ENCODE assay signal across 17 mouse cellular contexts in genomic region chr11:77673428-77673991, GRCm38 (mm10). TPM values are rescaled to one million over a fixed set of nuclear protein-coding genes. Genes with fewer than 3 reads are reported as not detected.
DNase-seq lines count a peak whose midpoint lies in the region; ATAC-seq and TF ChIP-seq lines count a peak whose summit lies in the region.
"Had no signal": no experiment of that assay in that cellular context is flagged by ENCODE, and none has a peak within 500 bp of the region (broad histone marks: within the 10 kb centered on the region; RNA-seq: fewer than 3 reads in every experiment).

No protein-coding gene starts in this region.

- ATAC-seq in megakaryocyte-erythroid progenitor cell, adult 5-6 weeks (replicated peaks; ENCODE audit: low FRiP score, low TSS enrichment, poor library complexity, severe bottlenecking): 0 out of 2 replicates have a peak, but pooled peaks have one; percentile 41
- no peak for ATAC-seq in cerebellum, adult (ENCODE audit: insufficient number of reproducible peaks, low FRiP score, low TSS enrichment)
- ATAC-seq: activated CD4-positive, CD25-positive, alpha-beta regulatory T cell, adult 4 months had no signal

- H3K27me3 ChIP-seq in CH12.LX (replicated peaks): no peaks in the 10 kb centered on the region
- H3K27me3 ChIP-seq: kidney, embryonic 15.5 days; neural tube, embryonic 12.5 days had no signal

- in situ Hi-C loops in CH12.LX (cut with MboI; ENCODE audit: low pct_ligation_motif_present, low pct_unique_long_range_greater_than_20kb, low sequenced_read_pairs): no loop called here

- peak; percentile 8 for TF ChIP-seq CTCF in left cerebral cortex, adult 2 months (IDR thresholded peaks at IDR 0.05)
- peak; percentile 48 to 60 for TF ChIP-seq CTCF in CH12.LX (conservative IDR thresholded peaks at IDR 0.05 in 1 of 2, IDR thresholded peaks at IDR 0.05 in 1 of 2; ENCODE audit: low read depth in 2 of 2, low read length in 2 of 2)
- TF ChIP-seq CTCF in bone marrow, adult 2 months (IDR thresholded peaks at IDR 0.05; ENCODE audit: control insufficient read depth, insufficient read depth, low read length): peak; percentile 52

- dilution Hi-C loops in CH12.LX (cut with MboI; ENCODE audit: extremely low pct_ligation_motif_present, extremely low pct_unique_long_range_greater_than_20kb, low sequenced_read_pairs): no loop called here

- no peak overlapping the region for H3K27ac ChIP-seq in left cerebral cortex, adult 2 months
- no peak overlapping the region for H3K27ac ChIP-seq in CH12.LX (ENCODE audit: insufficient read depth, low read depth)
- no peak overlapping the region for H3K27ac ChIP-seq in bone marrow, adult 2 months (ENCODE audit: control insufficient read depth, insufficient read depth, low read depth, low read length, poor library complexity)
- H3K27ac ChIP-seq: kidney, embryonic 15.5 days; limb, embryonic 10.5 days; macrophage; neural tube, embryonic 12.5 days had no signal

- peak; percentile 23 for TF ChIP-seq RAD21 in CH12.LX (IDR thresholded peaks at IDR 0.05; ENCODE audit: low read depth, low read length)

- TF ChIP-seq EP300 in CH12.LX (IDR thresholded peaks at IDR 0.05; ENCODE audit: low read length): no peak

- H3K9ac ChIP-seq in CH12.LX (ENCODE audit: insufficient read depth, low read depth): no peak overlapping the region
- H3K9ac ChIP-seq: kidney, embryonic 15.5 days; neural tube, embryonic 12.5 days had no signal

- H3K79me2 ChIP-seq in CH12.LX (replicated peaks; ENCODE audit: control insufficient read depth, extremely low read depth, insufficient read depth, poor library complexity, severe bottlenecking): no peaks in the 10 kb centered on the region

- intact Hi-C loops in left cerebral cortex, adult 2 months (cut with DNase I): no loop called here
- intact Hi-C loops in left cerebral cortex, postnatal 14 days (cut with DNase I): no loop called here

- 78% methylated on average over 4 of the region's 4 CpGs for WGBS in bone marrow, adult 2 months

- H3K36me3 ChIP-seq in CH12.LX (replicated peaks in 1 of 2; ENCODE audit: control insufficient read depth in 1 of 2, insufficient read depth in 1 of 2, low read length in 1 of 2): no peaks in the 10 kb centered on the region
- H3K36me3 ChIP-seq: kidney, embryonic 15.5 days; limb, embryonic 10.5 days; neural tube, embryonic 12.5 days had no signal

- no peak for DNase-seq in left cerebral cortex, adult 2 months (ENCODE audit: extremely low spot score in 1 of 2, low spot score in 2 of 2)
- DNase-seq in left cerebral cortex, postnatal 14 days (ENCODE audit: low spot score in 2 of 2): no peak
- DNase-seq in CH12.LX (ENCODE audit: extremely low read depth): no peak
- DNase-seq in layer of hippocampus, postnatal 10 days (ENCODE audit: low spot score in 2 of 2): no peak
- no peak for DNase-seq in urinary bladder, postnatal 10 days (ENCODE audit: low spot score)
- DNase-seq: heart, postnatal 14 days; thymus, postnatal 36 days had no signal

- no peak overlapping the region for H3K4me2 ChIP-seq in CH12.LX (ENCODE audit: insufficient read depth, low read depth, poor library complexity, severe bottlenecking)
- H3K4me2 ChIP-seq: kidney, embryonic 15.5 days; neural tube, embryonic 12.5 days had no signal

- no peaks in the 10 kb centered on the region for H3K4me1 ChIP-seq in CH12.LX (ENCODE audit: control insufficient read depth in 1 of 2, insufficient read depth in 2 of 2)
- H3K4me1 ChIP-seq in bone marrow, adult 2 months (ENCODE audit: control insufficient read depth, insufficient read depth, low read length): no peaks in the 10 kb centered on the region
- H3K4me1 ChIP-seq: kidney, embryonic 15.5 days; limb, embryonic 10.5 days; neural tube, embryonic 12.5 days had no signal

- no peak for TF ChIP-seq POLR2A in CH12.LX (IDR thresholded peaks at IDR 0.05; ENCODE audit: low read depth, low read length)
- TF ChIP-seq POLR2A in bone marrow, adult 2 months (IDR thresholded peaks at IDR 0.05; ENCODE audit: borderline replicate concordance, control insufficient read depth, low read depth, low read length): no peak

- peaks cover 4% of the 10 kb centered on the region for H3K9me3 ChIP-seq in CH12.LX (replicated peaks; ENCODE audit: low read length)
- H3K9me3 ChIP-seq: limb, embryonic 10.5 days; neural tube, embryonic 12.5 days had no signal

- no peak overlapping the region for H3K4me3 ChIP-seq in left cerebral cortex, adult 2 months
- H3K4me3 ChIP-seq in CH12.LX (replicated peaks in 1 of 3; ENCODE audit: low read depth in 2 of 3, low read length in 2 of 3, poor library complexity in 1 of 3): no peak overlapping the region
- no peak overlapping the region for H3K4me3 ChIP-seq in bone marrow, adult 2 months (replicated peaks; ENCODE audit: control insufficient read depth, low read depth, low read length)
- H3K4me3 ChIP-seq: kidney, embryonic 15.5 days; limb, embryonic 10.5 days; neural tube, embryonic 12.5 days had no signal

TF ChIP-seq in CH12.LX, 34 proteins besides CTCF, POLR2A, EP300 and RAD21:
- no peak for TF ChIP-seq MXI1 (IDR thresholded peaks at IDR 0.05; ENCODE audit: low read depth, low read length)
- TF ChIP-seq SMC3 (IDR thresholded peaks at IDR 0.05; ENCODE audit: low read depth, low read length): peak; percentile 29; the same call in 1 of the 2 replicates
- no peak for TF ChIP-seq ELF1 (IDR thresholded peaks at IDR 0.05; ENCODE audit: low read depth, low read length)
- no peak for TF ChIP-seq USF1 (IDR thresholded peaks at IDR 0.05; ENCODE audit: low read depth, low read length)
- TF ChIP-seq PAX5 (IDR thresholded peaks at IDR 0.05; ENCODE audit: low read length): no peak
- no peak for TF ChIP-seq MAFK (IDR thresholded peaks at IDR 0.05; ENCODE audit: insufficient replicate concordance, low read length)

RNA-seq across cellular contexts. Expression of gene Nufip2, which starts 12.4 kb away (rescaled TPM):
- 10 to 100 TPM; 68.5 to 73.5 TPM for total RNA-seq in left cerebral cortex, adult 2 months (2021)
- total RNA-seq in left cerebral cortex, postnatal 14 days (2021): 10 to 100 TPM; 73.9 to 81.2 TPM
- total RNA-seq in CH12.LX (2012; rRNA removed) (29.6 and 48.6 TPM in 2 replicates), CH12.LX (2014; rRNA removed) (53.6 and 55.6 TPM in 2 replicates)
- polyA plus RNA-seq in CH12.LX (2012; ENCODE audit: insufficient read length, low read depth): 38.8 and 41.2 TPM in 2 replicates
- polyA plus RNA-seq in bone marrow, adult 2 months (2011; ENCODE audit: insufficient read depth, insufficient read length, low replicate concordance, missing spikeins): 9.6 and 22.5 TPM in 2 replicates
- total RNA-seq in megakaryocyte-erythroid progenitor cell, adult 5-6 weeks (2014; fragmentation: Nextera tagmentation): 60.0 and 67.4 TPM in 2 replicates
- 78.5 and 79.1 TPM in 2 replicates for total RNA-seq in megakaryocyte-erythroid progenitor cell, adult 5-6 weeks (2017)
- total RNA-seq in layer of hippocampus, postnatal 10 days (2021): 10 to 100 TPM; 76.1 to 85.3 TPM

RNA-seq across cellular contexts. Expression of gene Cryba1, which starts 51.6 kb away (rescaled TPM):
- total RNA-seq in left cerebral cortex, adult 2 months (2021): not detected
- not detected for total RNA-seq in left cerebral cortex, postnatal 14 days (2021)
- not detected in 2 replicates for total RNA-seq in CH12.LX (2012; rRNA removed)
- total RNA-seq in CH12.LX (2014; rRNA removed): not detected in 2 replicates
- polyA plus RNA-seq in CH12.LX (2012; ENCODE audit: insufficient read length, low read depth): not detected in 2 replicates
- polyA plus RNA-seq in bone marrow, adult 2 months (2011; ENCODE audit: insufficient read depth, insufficient read length, low replicate concordance, missing spikeins): not detected in 2 replicates
- total RNA-seq in megakaryocyte-erythroid progenitor cell, adult 5-6 weeks (2014; fragmentation: Nextera tagmentation): not detected in 2 replicates
- not detected in 2 replicates for total RNA-seq in megakaryocyte-erythroid progenitor cell, adult 5-6 weeks (2017)
- total RNA-seq in layer of hippocampus, postnatal 10 days (2021): under 1 TPM; 0.45 to 0.87 TPM
- total RNA-seq: gastrocnemius, adult 18-20 months; heart, postnatal 14 days had no signal
- polyA plus RNA-seq: embryonic facial prominence, embryonic 14.5 days; kidney, embryonic 15.5 days; limb, embryonic 10.5 days; macrophage had no signal
